Mouse (Mus musculus): ENCODE measurements at regions not wholly inside any gene's neighbourhood (a gene's known extent, or its start where the extent isn't known, plus 50 kb on each side); places are given as distances from the start of the nearest gene placed in this dataset.

DNA sequence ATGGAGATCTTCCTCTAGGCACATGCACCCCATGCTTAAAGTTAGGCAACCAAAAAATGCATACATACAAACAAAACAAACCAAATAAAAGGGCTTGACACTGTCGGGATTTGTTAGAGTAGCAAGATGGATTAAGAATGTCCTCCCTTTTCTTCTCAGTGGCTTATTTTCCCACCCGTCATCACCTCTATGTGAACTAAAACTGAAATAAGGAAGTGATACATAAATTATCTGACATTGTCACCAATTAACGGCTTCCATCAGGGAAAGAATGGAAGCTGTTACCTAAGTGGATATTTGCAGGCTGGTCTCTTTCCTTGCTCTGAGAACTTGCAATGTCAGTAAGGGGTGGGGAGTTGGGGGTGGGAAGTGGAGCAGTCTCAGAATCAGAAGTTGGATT lies 541.5 kb downstream of the Diaph3 start:
- TF ChIP-seq GATA1 (IDR thresholded peaks at IDR 0.05; ENCODE audit: borderline replicate concordance, low read length) (no peak), FLI1 (IDR thresholded peaks at IDR 0.05; ENCODE audit: low read length) (no peak)
